Mouse (Mus musculus) kidney, adult 2 months (tissue): ENCODE results near the gene Zfp248.

Experiments
- CTCF ChIP-seq: fragments of 200-500 bp; conservative IDR thresholded peaks from 2 replicates; pipeline ENCODE4 v1.5.1; 2011; ENCODE audit warnings: low read depth, mild to moderate bottlenecking, control low read depth, low read length, moderate library complexity, mixed read lengths; ENCODE audit not compliant: insufficient read depth, insufficient read length
- POLR2A ChIP-seq: fragments of 200-500 bp; IDR thresholded peaks from one replicate; pipeline ENCODE4 v1.6.1; 2011; ENCODE audit warnings: low read depth, low read length, control low read depth

GRCm38 (mm10) chr6:118426666-118427065, 28.7 kb downstream of the Zfp248 start:
- TF ChIP-seq CTCF (no peak), POLR2A (no peak)
